Mouse (Mus musculus) thymus, adult 2 months (tissue): ENCODE data around the gene Kcns1.

Experiments used
- CTCF ChIP-seq: fragments of 200-500 bp; IDR thresholded peaks from 2 replicates; pipeline ENCODE4 v1.5.1; 2012; ENCODE audit warnings: mild to moderate bottlenecking, control low read depth, low read length, moderate library complexity, borderline replicate concordance; ENCODE audit not compliant: control insufficient read depth, poor library complexity, insufficient read depth; ENCODE audit errors: extremely low read depth
- POLR2A ChIP-seq: fragments of 200-500 bp; IDR thresholded peaks from 2 replicates; pipeline ENCODE4 v1.6.1; 2012; ENCODE audit warnings: mild to moderate bottlenecking, low read length, control low read depth, moderate library complexity; ENCODE audit not compliant: control insufficient read depth, poor library complexity, insufficient read depth; ENCODE audit errors: extremely low read depth

DNA sequence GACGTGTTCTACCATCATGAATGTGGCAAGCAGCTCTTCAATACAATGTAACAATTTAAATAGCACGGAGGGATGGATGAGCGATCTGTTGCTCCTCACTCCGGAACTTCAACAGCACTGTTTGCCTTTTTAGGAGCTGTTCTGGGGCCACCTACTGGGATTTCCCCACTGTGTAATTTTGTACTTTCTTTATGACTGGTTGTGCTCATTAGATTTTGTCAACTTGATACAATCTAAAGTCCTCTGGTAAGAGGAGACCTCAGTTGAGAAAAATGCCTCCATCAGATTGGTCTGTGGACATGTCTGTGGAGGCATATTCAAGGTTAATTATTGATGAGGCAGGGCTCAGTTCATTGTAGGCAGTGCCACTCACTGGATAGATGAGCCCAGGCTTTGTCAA, 40.0 kb upstream of the Kcns1 start:
- TF ChIP-seq CTCF (no peak), POLR2A (no peak)
